Mouse (Mus musculus) urinary bladder, postnatal 4 days (tissue): ENCODE measurements around the gene Wnk2.
A peak's percentile ranks its signal among the peaks of the same experiment; 100 is the strongest.

Experiments
- DNase-seq, 2 experiments: peaks; one replicate each; pipeline ENCODE4 v3.0.0; 2021 to 2022; ENCODE audit warnings: low spot score in 2 of 2

Gene Wnk2

DNA sequence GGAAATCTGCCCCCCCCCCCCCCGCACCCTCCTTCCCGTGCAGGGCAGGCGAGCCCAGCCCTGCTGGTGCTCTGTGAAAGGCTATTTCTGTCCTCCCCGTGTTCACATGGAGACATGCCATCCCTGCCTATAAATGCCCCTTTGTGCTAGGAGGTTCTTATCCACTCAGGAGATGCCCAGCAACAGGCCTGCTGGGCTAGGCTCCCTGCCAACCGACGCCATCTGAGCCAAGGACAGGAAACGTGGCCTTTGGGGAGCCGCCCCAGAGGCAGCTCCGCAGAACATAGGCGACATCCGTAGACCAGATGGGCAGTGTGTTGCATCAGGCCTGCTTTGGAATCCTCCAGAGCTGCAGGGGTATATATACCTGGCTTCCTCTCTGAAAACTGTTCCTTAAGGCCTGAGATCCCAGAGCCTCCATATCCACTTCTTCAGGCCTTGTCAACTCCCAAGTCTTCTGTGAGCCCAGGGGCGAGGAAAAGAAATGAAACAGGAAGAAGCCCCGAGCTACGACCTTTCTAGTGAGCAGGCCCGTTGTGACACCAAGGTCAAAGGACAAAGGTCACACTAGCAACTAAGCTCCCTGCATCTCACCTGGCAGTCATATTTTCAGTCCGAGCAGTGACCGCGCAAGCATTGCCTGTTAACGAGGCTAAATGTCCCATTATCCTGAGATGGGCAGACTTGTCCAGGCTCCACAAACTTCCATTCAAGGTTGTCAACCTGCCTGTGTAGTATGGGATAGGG lies 31.2 kb upstream of the Wnk2 start:
- peak in 1 of 2 experiments; percentile 58 for DNase-seq

DNA sequence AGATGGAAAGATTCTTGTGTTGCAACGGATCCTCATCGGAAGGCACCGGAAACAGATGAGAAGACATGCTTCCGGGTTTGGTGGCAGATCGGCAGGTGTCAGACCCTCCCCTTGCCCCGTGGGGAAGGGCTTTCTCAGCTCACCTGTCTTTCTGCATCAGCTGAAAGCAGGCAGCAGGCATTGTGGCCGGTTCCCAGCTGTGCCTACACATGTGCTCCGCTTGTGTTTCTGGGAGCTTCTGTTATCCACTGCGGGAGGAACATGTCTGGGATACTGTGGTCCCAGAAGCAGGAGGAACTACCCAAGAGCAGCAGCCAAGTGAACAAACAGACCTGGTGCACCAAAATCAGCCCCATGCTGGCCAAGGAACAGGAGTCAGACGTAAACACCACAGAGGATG lies 27.7 kb upstream of the Wnk2 start:
- DNase-seq, result no peak

DNA sequence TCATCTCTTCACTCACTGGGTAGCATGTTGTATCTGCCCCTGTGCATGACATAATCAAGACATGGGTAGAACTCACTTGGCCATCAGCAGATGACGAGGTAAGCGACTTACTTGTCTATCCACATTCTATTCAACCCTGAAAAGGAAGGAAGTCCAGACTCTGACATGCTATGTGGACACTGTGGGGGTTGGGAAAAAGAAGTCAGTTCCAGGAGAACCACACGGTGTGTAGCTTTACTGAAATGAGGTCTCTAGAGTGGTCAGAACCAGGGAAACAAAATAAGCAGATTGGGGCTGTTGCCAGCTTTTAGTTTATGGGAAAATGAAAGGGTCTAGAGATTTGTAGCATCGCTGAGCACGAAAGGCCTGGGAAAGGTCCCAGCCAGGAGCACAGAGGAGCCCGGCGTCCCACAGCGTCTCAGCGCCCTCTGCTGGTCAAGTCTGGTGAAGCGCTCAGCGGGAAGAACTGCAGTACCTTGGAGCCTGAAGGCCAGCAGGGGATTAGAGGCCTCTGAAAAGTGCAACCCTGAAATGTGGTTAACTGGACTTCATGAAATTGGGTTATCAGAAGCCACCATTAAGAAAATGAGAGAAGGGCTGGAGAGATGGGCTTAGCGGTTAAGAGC lies 25.3 kb upstream of the Wnk2 start:
- peak; percentile 81 to 93 for DNase-seq

DNA sequence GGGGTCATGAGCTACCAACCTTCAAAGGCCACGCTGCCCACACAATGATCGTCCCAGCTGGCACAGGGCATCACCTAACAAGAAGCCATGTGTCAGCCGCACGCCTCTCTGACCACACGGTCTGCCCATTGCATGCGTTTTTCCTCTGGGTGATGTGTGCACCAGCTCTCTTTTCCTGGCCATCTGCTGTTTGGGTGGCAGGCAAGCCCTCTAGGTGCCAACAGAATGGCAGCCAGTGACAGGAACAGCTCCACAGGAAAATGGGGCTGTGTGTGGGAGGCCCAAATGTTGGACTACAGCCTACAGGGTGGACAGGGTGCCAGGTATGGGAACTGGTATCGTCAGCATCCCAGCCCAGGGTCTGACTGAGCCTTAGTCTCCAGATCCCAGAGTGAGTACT lies 24.5 kb upstream of the Wnk2 start:
- no peak for DNase-seq

DNA sequence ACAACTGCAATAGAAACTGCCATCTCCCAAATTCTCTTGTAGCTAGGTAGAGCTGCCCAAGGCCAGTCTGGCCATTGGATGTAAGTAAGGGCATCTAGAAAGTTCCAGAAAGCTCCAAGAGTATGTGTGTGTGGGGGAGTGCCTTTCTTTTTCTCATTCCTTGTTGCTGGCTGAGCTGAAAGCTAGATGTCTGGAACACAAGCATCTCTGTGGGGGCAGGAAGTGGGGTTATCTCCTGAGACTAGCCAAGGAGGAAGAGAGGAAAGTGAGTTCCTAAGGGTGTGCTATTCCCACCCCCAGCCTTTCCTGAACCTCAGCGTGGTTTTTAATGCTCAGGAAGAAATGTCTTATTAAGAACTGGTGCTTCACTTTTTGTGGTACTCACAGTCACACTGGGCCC lies 23.9 kb upstream of the Wnk2 start:
- DNase-seq, result no peak

DNA sequence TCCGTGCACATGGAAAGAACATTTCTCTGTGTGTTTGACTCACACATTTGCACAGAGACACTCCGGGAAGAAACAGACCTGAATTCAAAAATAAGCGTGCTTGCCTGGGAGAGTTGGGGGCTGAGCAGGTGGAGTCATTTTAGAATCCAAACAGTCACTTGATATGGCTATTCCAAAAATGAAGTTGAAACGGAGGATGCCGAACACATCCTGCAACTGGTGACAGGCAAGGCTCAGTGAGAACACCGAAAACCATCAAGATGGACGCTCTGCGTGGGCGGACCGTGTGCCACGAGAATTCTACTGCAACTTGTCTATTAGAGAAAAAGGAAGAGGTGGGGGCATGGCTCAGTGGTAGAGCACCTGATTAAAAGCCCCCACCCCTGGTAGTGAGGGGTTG lies 22.8 kb upstream of the Wnk2 start:
- no peak for DNase-seq

DNA sequence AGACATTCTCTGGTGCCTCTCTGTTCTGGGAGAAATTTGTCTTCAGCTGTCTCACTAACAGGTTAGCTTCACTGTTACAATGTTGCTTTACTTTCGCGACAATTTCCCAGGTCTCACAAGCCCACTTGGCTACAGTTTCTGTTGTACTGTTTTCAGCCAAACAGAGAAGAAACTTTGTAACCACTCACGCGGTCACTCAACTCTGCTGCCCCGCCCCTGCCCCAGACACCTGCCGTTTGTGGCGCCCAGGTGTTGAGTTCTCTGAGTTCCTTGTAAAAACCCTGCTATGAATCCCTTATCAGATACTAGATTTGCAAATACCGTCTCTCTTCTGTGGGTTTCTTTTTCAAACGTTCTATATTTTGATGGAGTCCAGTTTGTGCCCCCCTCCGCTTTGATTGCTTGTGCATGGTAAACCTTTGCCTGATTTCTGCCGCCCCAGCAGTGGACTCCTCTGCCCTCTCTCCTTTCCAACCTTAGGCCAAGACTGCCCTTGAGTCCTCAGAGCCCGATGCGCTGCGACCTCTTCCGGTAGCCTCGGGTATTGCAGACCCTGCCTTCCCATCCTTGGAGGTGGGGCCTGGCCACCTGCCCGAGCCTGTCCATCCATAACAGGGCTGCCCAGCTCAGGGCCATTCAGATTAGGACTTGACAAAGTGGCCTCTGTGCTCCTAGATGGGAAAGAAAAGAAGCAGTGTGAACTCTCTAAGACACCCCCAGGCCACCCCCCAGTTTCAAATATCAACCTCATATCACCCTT lies 21.8 kb upstream of the Wnk2 start:
- peak; percentile 84 to 95 for DNase-seq

DNA sequence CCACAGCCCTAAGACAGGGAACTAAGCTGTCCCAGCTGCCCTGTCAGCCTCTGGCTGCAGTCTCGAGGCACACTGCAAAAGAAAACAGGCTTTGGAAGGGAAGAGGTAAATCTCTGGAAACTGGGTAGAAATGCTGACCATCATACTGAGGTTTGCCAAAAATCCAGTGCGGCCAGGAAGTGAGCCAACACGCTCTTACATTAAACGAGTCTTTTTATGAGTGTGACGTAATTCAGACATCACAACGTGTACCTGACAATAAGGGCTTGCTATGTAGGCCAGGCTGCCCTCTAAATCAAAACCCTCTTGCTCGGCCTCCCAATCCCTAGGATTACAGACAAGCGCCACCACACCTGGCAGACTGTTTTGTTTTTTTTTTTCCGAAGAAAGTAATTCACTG lies 19.3 kb upstream of the Wnk2 start:
- no peak for DNase-seq

DNA sequence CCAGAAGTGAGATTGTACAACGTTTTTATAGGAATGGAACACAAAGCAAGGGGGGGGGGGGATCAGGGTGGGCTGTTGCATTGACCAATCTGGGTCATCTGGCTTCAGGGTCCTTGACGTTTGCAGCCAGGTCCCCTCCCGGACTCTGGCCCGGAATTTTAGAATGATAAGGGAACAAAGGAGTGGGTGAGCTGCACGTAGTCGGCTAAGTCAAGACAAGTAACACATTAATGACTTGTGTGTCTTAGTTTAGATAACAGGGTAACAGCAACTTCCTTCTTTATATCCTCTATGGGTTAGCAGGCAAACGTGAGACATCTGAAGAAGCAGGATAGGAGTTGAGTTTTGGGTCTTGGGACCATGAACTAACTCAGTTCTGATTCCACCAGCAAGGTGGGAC lies 15.8 kb upstream of the Wnk2 start:
- no peak for DNase-seq

DNA sequence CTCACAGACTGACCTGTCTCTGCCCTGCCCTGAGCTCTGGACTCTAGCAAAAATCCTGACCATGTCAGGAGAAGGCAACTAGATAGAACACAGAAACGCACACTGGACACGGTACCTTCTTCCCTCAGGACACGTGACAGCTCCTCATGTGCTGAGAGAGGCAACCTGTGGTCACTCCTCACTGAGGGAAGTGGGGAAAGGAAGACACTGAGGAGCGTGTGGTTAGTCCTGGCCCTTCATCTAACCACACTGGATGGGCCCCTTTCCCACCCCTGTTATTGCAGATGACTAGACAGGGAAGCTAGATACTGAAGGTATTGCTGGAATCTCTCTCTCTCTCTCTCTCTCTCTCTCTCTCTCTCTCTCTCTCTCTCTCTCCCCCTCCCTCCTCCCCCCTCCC lies 14.9 kb upstream of the Wnk2 start:
- DNase-seq, result no peak

DNA sequence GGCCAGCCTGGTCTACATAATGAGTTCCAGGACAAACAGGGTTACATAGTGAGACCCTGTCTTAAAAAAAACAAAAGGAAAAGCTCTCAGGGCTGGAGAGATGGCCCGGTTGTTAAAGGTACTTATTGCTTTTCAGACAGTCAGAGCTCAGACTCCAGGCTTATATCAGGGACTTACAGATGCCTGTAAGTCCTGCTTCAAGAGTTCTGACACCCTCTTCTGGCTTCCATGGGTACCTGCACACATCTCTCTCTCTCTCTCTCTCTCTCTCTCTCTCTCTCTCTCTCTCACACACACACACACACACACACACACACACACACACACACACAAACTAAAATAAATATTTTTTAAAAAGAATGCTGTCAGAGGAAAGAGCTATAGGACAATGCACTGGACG lies 13.4 kb upstream of the Wnk2 start:
- no peak for DNase-seq

DNA sequence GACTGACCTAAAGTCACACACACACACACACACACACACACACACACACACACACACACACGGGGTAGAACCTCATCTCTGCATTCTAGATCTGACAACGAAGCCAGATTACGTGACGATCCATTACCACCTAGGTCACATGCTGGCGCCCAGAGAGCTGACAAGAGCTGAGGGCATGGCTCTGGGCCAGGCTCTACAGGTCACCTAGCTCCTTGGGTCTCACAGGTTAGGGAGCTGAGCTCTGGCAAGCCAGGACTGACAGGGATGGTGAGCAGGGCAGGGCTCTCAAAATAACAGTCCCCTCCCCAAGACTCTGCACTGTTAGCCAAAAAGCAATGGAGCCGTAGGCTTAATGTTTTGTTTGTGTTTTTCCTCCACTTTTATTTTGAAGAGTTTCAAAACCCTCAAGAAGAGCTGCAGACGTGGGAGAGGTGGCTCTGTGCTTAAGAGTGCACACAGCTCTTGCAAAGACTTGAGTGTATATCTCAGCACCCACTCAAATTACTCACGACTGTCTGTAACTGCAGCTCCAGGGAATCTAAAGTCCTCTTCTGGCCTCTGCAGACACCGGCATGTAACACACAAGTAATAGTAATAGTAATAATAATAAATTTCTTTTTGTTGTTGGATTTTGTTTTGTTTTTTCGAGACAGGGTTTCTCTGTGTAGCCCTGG lies 10.4 kb upstream of the Wnk2 start:
- no peak for DNase-seq

DNA sequence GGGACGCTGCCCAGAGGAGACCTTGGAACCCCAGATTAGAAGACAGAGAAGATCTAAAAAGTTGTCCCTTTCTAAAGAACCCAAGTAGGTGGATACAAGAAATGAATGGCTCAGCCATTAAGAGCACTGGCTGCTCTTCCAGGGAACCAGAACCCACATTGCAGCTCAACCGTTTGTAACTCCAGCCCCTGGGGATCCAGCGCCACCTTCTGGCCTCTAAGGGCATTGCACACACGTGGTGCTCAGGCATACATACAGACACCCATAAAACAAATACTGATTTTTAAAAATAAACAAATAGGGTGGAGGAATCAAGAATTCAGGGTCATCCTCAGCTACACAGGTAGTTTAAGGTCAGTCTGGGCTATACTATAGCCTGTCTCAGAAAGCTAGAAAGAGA lies 8.8 kb upstream of the Wnk2 start:
- no peak for DNase-seq

DNA sequence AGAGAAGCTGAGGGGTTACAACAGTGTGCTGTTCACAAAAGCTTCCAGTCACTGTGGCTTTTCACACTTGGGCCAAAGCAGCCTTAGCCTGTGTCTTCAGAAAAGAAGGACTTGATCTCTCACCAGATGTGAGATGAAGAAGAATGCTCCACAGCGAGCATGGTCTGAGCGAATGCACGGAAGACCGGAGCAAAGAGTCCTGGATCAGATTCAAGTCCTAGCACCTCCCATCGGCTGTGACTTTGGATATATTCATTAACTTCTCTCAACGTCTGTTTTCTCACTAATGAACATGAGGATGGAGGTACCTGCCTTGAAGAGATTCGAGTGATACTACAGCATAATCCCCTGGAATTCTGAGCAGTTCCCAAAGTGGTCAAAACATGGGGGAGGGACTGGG lies 6.8 kb upstream of the Wnk2 start:
- DNase-seq, result no peak

DNA sequence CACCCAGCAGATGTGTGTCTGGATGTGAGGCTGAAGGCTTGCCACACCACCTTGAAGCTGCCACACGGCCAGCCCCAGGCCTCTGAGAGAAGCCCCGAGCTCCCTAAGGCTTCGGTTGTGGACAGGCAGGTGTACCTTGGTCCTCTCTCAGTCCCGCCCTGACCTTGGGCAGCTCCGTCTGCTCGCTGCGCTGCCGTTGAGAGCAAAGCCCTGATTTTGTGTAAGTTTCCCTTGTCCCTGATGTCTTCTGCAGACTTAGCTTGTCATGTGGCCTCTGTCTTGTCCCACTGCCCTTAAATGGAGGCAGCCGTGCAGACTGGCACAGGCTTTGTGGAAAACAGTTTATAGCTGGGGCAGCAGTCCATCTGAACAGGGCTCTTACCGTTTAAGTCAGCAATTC lies 6.2 kb upstream of the Wnk2 start:
- DNase-seq, result no peak

DNA sequence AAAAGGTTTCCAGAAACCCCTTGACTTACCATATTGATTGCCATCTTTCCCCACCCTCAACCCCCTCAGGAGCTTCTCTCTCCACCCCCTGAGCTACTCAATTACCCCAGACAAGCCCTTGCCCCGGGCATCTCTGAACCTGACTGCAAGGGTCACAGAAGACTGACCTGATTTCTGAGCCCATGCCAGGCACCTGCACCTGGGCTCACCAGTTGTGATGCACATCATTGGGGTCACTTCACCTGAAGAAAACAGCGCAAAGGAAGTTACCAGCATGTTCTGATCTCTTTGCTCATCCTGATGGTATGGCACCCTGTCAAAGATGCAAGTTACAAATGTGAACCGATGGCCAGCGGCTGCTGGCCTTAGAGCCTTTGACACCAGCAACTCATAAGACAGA lies 873 bp upstream of the Wnk2 start:
- no peak for DNase-seq

DNA sequence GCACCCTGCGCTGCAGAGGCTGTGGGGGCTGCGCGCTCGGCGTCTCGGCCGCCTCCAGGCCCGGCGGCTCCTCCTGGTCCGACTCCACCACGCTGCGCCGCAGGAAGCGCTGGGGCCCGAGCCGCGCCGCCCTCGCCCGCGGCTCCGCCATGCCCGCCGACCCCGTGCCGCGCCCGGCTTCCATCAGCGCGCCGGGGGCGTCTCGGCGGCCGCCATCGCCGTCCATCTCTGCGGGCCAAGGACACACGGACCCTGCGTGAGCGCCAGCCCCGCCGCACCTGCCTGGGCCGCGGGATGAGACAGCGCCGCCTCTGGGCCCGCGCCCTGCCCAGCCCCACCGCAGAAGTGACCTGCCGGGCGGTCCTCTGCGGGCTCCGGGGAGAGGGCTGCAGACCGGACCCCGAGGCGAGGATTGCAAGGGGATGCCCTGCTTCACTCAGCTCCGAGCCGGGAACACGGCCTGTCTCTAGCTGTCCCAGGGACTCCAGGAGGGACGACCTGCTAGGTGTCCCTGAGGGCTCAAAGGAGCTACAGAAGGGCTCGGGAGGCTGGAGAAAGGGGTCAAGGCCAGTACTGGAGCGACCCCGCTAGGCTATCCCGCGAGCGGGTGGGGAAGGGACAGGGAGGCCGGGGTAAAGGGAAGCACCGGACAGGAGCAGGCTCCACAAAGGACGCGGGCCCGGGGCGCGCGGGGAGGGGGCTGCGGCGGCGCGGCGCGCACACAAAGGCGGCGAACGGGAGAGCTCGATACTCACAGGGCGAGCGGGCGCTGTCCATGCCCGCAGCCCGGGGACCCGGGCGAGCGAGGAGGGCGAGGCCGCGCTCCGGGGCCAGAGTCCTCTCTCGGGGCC lies 582 bp downstream of the Wnk2 start:
- DNase-seq, result peak in 1 of 2 experiments; percentile 27

DNA sequence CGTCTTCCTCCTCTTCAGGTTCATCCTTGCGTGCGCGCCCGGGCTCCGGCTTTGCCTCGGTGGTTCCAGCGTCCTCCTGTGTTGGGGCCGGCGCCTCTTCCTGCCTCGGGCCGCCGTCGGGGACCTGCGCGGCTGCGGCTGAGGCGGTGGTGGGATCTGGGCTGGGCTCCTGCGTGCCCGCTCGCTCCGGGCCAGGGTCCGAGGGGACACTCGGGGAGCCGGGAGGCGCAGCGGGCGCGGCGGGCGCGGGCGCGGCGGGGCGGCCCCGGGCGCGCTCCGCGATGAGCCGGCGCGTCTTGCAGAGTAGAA lies 1.2 kb downstream of the Wnk2 start:
- no peak for DNase-seq

DNA sequence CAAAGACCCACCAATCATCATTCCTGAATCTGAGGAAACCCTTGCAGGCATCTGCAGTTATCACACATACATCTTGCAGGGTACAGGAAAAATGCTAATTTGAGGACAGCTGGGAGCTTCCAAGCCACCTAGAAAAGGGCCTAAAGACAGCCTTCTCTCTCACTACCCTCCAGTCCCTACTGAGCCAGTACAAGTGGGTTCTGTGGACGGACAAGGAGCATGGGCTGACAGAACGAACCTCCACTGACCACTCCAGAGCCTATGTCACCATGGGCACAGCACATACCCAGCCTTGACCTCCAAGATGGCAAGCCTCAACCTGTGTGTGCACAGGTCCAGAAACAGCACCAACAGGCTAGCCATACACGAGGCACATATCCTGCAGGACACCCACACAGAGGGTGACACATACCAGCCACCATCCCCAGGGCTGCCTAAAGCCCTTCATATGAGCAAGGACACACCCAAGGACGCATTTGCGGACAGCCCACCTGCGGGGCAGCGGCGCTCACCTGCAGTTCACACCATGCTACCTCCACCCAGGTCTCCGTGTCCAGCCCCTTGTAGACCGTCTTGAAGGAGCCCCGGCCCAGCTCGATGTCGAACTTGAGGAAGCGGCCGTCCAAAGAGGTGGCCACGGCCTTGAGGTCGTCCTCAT lies 1.6 kb downstream of the Wnk2 start:
- no peak for DNase-seq

DNA sequence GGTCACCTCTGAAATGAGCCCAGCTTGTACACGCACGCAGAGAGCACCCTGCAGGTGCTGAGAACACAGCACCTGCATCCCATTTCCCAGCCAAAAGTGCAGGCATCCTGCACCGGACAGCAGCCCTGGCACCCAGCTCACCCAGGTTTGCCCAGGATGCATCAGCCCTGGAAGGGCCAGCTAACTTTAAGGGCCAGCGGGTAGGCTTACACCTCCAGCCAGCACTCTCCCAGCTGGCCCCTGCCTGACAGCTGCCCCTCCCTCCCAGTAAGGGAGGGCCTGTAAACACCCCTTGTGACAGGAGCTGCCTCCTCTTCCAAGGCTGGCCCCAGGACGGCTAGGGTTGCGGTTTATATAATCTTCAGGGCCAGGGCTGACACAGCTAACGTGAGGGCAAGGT lies 2.4 kb downstream of the Wnk2 start:
- no peak for DNase-seq

DNA sequence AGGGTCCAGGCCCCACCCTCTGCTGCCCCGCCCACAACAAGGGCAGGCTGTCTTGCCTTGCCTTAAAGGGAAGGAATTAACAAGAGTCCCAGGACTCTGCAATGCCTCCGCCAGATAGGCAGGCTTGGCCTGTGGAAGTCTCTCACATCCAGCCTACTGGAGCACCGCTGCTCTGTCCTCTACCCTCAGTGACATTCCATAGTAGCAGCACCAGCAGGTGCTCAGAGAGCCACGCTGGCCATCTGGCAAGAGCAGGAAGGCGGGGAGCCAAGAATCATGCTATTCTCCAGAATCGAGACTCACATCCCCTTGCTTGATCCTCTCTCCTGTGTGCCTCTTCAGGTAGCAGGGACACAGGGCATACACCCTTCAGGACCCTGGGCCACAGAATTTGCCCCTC lies 3.4 kb downstream of the Wnk2 start:
- no peak for DNase-seq
